Mouse (Mus musculus): Measurements from ENCODE around the gene Casp2.

DNA sequence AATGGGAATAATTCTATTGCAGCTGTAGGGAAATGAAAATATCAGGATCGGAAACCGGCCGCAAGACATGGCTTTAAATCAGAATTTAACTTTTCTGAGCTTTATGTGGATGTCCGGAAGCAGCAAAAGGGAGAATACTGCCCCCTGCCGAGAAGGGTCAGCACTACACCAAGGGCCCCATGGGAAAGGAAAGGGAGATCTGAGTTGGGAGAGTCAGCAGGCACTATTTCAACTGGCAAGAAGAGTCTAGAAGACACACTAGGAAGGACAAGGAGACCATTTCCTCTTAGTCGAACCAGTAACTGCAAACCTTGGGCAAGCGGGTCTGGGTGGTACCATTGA is 60.5 kb downstream of the Casp2 start:
- TF ChIP-seq POLR2A (IDR thresholded peaks at IDR 0.05; ENCODE audit: low read depth, low read length) (no peak), CTCF (IDR thresholded peaks at IDR 0.05; ENCODE audit: borderline replicate concordance, insufficient read depth, low read length) (peak; percentile 55; the same call in 1 of the 2 replicates)
